Mouse (Mus musculus) heart, postnatal 14 days (tissue): ENCODE measurements around the gene Tlr2. TPM values are rescaled to one million over a fixed set of nuclear protein-coding genes. Genes with fewer than 3 reads are reported as not detected.

Source experiments
- DNase-seq, 2 experiments: peaks; one replicate each; pipeline ENCODE4 v3.0.0; 2021 to 2022
- intact Hi-C: fragments of 180-260 bp; cut with DNase I; formaldehyde crosslinking; loops from one replicate; pipeline ENCODE4 v1.15.1; 2025
- total RNA-seq, 2 experiments: library from RNA; stranded (reverse); gene quantifications; 2 replicates each; pipeline ENCODE4 v1.2.3; 2021

Tlr2 gene
- total RNA-seq, 2 experiments from 2014 or later = 2.0 to 2.2 TPM

DNA sequence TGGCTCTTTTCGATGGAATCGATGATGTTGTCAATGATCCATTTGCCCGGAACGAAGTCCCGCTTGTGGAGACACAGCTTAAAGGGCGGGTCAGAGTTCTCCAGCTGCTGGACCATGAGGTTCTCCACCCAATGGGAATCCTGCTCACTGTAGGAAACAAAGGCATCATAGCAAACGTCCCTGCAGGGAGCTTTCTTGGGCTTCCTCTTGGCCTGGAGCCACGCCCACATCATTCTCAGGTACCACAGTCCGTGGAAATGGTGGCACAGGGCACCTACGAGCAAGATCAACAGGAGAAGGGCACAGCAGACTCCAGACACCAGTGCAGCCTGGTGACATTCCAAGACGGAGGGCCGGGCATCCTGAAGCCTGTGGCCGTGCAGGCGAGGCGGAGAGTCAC, 4.9 kb downstream of the Tlr2 start:
- intact Hi-C loops = no loop called here
- no peak for DNase-seq

DNA sequence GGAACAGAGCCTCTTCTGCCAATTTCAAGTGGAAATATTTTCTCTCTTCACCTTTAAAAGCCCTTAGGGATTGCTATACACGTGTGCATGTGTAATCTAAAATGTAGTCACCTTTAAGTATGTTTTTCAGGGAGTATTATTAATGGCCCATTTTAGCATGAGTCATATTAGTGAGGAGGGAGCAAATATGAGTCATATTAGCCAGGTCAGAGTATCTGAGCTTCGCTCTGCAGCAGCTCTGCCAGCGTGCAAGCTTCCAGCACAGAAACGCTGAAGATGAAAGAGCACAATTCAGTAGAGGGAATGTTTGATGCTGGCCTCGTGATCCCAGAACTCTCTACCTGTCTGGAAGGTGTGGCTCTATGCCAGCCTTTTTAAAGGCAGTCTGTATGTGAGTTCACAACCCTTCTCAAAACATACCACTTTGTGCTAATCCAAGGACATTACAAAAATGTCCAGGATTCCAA, 13.4 kb downstream of the Tlr2 start:
- intact Hi-C loops = no loop called here
- no peak for DNase-seq

DNA sequence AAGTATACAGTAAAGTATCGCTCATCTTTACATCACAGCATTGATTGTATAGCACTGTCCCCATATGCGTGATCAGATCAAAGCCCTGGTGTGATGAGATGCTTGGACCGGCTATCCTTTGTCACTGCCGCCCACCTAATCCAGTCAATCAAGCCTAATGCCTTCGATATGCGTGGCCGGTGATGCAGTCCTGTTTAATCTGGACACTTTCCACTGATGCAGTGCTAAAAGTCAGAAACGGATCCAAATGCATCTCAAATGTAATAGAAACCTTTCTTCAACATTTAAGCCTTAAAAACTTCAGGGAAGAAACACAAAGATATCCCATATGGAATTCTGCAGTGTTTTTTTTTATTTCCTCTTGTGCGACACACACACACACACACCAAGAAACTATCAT, 13.9 kb downstream of the Tlr2 start:
- DNase-seq = no peak
- intact Hi-C loops = no loop called here

GRCm38 (mm10) chr3:83823774-83824173, 17.8 kb downstream of the Tlr2 start:
- no peak for DNase-seq
- intact Hi-C loops = no loop called here

GRCm38 (mm10) chr3:83816372-83816925, 25.1 kb downstream of the Tlr2 start:
- intact Hi-C loops = no loop called here
- DNase-seq = no peak

DNA sequence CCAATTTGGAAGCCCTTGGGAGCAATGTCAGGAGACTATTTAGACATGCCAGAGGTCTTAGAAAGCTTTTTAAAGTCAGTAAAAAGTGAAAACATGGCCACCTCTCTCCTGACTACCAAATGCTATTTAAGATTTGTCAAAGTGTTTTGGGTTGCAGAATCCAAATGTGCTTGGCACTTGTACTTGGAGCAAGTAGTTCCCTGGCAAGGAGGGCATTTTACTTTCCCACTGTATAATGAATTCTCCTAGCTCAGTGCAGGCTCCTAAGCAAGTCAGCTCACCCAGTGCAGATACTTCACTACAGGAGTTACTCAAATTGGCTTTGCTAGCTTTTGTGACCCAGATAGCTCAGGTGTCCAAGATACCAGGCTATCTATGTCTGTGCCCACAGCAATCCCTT, 28.7 kb downstream of the Tlr2 start:
- intact Hi-C loops = no loop called here
- DNase-seq = no peak

- intact Hi-C loops = no loop called here
- DNase-seq = no peak
These were observed 29.6 kb downstream of the Tlr2 start for GRCm38 (mm10) chr3:83811987-83812386.

DNA sequence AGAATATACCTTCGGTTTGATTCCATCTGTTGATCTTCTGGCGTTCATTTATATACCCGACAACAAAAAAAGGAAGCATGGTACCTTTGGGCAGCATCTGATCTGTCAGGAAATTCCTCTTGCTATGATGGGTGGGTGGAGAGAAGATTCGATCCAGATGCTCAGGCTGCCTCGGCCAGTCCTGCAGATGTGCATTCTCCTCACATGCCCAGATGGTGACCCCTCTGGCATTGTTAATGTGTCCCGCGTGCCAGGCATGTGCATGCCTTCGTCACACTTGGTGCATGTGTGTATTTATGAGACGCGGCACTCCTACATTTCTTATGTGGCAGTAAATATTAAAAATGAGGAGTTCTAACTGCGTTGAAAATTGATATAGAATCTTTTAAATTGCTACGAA, 33.1 kb downstream of the Tlr2 start:
- DNase-seq = no peak
- intact Hi-C loops = no loop called here

DNA sequence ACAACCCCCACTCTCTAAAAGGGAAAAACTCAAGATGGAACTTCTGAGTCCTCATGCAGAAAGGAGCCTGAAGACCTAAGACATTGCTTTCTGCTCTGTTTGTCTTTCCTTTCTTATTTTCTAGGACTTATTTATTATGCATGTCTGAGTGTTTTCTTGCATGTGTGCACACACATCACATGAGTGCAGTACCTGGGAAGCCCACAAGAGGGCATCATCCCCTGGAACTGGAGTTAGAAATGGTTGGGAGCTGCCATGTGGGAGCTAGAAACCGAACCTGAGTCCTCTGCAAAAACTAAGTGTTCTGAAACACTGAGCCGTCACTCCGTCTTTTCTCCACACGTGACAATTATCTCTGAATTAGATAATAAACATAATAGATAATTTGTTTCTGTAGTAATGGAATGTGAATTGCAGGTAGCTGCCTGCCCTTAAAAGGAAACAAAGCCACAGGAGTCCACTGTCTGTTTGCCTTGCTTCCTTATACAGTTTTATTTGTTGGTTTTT, 39.9 kb downstream of the Tlr2 start:
- DNase-seq = no peak
- intact Hi-C loops = no loop called here

DNA sequence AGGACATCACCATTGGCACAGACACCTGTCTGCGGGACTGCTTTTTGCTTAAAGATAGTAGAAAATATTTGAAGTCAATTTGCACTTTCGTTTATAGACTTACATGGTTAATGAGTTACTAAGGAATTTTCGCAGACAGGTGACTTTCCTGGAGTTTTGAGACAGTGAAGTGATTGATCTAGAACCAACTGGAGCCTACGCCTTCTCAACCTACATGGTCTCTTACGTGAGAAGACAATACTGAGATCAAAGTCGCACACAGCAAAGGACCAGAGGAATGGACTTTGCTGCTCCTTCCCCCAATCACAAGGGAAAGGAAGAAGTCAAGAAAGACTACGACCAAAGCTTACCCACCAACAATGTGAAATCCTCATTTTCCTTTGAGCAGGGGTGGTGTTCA, 42.1 kb downstream of the Tlr2 start:
- DNase-seq = no peak
- intact Hi-C loops = loop anchor here (5.0 kb wide), 1 partner anchor 98 kb away; no protein-coding TSS in a partner anchor

- intact Hi-C loops = loop anchor here (5.0 kb wide), 1 partner anchor 99 kb away; no protein-coding TSS in a partner anchor
- DNase-seq = peak; percentile 68 to 73
These were observed 43.7 kb downstream of the Tlr2 start for GRCm38 (mm10) chr3:83797828-83798227.

DNA sequence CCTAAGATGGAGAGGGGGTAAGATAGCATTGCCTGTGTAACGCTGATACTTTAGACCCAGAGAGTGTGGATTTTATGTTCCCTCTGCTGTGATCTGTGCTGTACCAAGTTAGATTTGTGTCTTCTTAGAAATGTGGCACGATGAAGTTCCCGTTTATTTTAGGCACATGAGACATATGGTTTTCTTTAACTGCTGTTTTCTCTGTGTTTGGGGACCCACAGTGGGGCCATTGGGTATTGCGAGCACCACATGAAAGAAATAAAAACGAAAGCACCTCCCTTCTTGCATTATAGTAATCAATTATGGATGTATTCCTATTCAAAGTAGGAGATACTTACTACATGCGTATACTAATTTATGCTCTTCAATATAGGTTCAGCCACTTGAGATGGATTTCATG, 44.5 kb downstream of the Tlr2 start:
- intact Hi-C loops = loop anchor here (5.0 kb wide), 1 partner anchor 100 kb away; no protein-coding TSS in a partner anchor
- DNase-seq = no peak

DNA sequence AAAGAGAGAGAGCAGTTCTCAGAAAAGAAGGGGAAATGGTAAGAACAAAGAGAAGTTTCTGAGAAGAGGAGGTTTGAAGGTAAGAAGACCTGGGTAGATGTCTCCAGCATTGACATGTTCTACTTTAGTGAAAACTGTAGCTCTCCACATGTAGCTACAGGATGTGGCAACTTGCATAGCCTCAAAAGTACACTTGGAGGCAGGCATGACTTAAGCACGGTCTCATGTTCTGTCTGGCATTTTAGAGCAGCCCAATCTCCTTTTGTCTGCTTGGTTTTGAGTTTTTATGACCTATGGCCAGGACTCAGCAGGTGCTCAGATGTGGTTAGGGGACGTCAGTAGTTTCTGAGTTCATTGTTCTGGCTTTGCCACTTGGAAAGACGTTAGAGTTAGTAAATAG, 50.1 kb downstream of the Tlr2 start:
- intact Hi-C loops = no loop called here
- no peak for DNase-seq

GRCm38 (mm10) chr3:83789651-83790451, 51.7 kb downstream of the Tlr2 start:
- intact Hi-C loops = no loop called here

DNA sequence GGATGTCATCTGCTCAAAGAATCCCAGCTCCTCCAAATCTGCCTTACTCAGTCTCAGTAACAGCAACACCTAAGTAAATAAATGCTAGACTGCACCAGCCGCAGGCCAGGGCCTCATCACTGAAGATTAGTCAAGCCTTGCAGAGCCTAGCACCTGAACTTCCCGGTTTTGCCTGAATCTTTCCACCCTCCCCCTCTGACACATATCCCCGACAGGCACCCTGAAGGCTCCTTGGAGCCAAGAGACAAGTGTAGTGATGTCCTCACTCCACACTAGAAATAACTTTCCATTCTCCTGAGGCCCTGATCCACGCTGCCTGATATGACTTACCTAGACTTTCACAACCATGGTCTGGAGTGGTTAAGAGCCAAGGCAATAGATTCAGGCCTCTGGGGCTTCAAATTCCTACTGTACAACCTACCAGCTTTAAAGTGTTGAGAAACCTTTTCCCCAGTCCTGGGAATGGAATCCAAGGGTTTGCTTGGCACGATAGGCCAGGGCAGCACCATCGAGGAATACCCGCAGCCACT, 53.7 kb downstream of the Tlr2 start:
- intact Hi-C loops = no loop called here
- no peak for DNase-seq

More at GRCm38 (mm10) chr3:83789651-83790451, 51.7 kb downstream of the Tlr2 start:
- DNase-seq = peak; percentile 14 to 17

- DNase-seq = no peak
- intact Hi-C loops = no loop called here
These were observed 54.5 kb downstream of the Tlr2 start for GRCm38 (mm10) chr3:83787086-83787485.

Other genes starting within 250 kb of the Tlr2 start
- gene Sfrp2, start 75.4 kb downstream of the Tlr2 start, total RNA-seq = 10 to 100 TPM in 1 of 2 experiments, 1 to 10 TPM in 1; 9.1 to 13.2 TPM
- gene Tmem131l, start 198.4 kb upstream of the Tlr2 start, total RNA-seq = 10 to 100 TPM; 31.4 to 33.6 TPM